Mouse (Mus musculus): Measurements from ENCODE around the gene Lsamp. TPM values are rescaled to one million over a fixed set of nuclear protein-coding genes. Genes with fewer than 3 reads are reported as not detected.

The Lsamp gene
- polyA plus RNA-seq, 1 experiment from 2014 or later: 2.1 TPM

DNA sequence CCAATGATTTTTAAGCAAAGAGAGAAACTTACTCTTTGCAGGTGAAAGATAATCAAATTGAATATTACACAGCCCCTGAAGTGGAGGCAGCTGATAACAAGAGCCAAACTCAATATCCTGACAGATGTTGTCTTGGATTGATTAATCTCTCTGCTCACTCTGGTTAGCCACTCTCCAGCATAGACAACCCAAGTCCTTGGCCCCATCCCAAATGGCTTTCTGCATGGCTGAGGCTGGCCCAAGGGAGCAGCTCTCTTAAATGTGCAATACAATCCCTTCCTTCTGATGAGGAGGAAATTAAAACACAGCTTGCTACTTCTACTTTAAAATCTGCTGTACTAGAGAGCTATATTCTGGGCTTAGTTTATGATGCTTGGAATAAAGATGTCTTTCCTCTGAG lies 1572.9 kb downstream of the Lsamp start:
- no peak overlapping the region for H3K27ac ChIP-seq (replicated peaks in 1 of 2; ENCODE audit: control insufficient read depth in 1 of 2, insufficient read depth in 1 of 2, low read depth in 2 of 2, low read length in 2 of 2)
- ATAC-seq (ENCODE audit: insufficient number of reproducible peaks, insufficient read depth, low FRiP score, low read depth): no peak
- H3K36me3 ChIP-seq (ENCODE audit: control insufficient read depth, insufficient read depth, low read length): no peaks in the 10 kb centered on the region
- H3K4me3 ChIP-seq (ENCODE audit: control insufficient read depth in 1 of 2, insufficient read depth in 1 of 2, low read depth in 1 of 2, low read length in 2 of 2): no peak overlapping the region
- no peaks in the 10 kb centered on the region for H3K9me3 ChIP-seq (ENCODE audit: control insufficient read depth, low read length)
- H3K9ac ChIP-seq (ENCODE audit: low read length): no peak overlapping the region
- H3K4me1 ChIP-seq (ENCODE audit: control insufficient read depth in 2 of 2, insufficient read depth in 2 of 2, low read length in 2 of 2): no peaks in the 10 kb centered on the region
- no peak overlapping the region for H3K4me2 ChIP-seq (ENCODE audit: low read length)
- no peaks in the 10 kb centered on the region for H3K27me3 ChIP-seq (ENCODE audit: control insufficient read depth, insufficient read depth, low read length)

DNA sequence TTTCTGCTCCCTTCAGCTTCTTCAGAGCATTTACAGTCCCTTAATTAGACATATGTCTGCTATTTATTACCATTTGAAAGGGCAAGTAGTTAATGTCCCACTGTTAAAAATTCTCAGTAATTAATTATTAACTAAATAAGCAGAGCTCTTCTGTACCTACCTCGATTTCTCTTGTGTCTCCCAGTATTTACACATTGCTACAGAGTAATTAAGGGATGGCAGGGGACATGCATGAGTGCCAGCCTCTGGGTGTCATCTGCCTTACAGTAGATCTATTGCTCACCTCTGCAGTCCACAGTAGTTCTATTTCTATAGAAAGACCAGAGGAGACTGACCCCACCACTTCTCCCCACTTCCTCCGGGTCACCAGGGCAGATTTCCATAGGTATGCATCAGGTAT lies 1581.1 kb downstream of the Lsamp start:
- no peak overlapping the region for H3K27ac ChIP-seq (replicated peaks in 1 of 2; ENCODE audit: control insufficient read depth in 1 of 2, insufficient read depth in 1 of 2, low read depth in 2 of 2, low read length in 2 of 2)
- no peaks in the 10 kb centered on the region for H3K36me3 ChIP-seq (ENCODE audit: control insufficient read depth, insufficient read depth, low read length)
- no peaks in the 10 kb centered on the region for H3K27me3 ChIP-seq (ENCODE audit: control insufficient read depth, insufficient read depth, low read length)
- no peak overlapping the region for H3K4me3 ChIP-seq (ENCODE audit: control insufficient read depth in 1 of 2, insufficient read depth in 1 of 2, low read depth in 1 of 2, low read length in 2 of 2)
- H3K4me2 ChIP-seq (ENCODE audit: low read length): no peak overlapping the region
- no peaks in the 10 kb centered on the region for H3K9me3 ChIP-seq (ENCODE audit: control insufficient read depth, low read length)
- no peak for ATAC-seq (ENCODE audit: insufficient number of reproducible peaks, insufficient read depth, low FRiP score, low read depth)
- H3K4me1 ChIP-seq (ENCODE audit: control insufficient read depth in 2 of 2, insufficient read depth in 2 of 2, low read length in 2 of 2): no peaks in the 10 kb centered on the region
- H3K9ac ChIP-seq (ENCODE audit: low read length): no peak overlapping the region
- 43% methylated on average over 2 of the region's 2 CpGs for WGBS

DNA sequence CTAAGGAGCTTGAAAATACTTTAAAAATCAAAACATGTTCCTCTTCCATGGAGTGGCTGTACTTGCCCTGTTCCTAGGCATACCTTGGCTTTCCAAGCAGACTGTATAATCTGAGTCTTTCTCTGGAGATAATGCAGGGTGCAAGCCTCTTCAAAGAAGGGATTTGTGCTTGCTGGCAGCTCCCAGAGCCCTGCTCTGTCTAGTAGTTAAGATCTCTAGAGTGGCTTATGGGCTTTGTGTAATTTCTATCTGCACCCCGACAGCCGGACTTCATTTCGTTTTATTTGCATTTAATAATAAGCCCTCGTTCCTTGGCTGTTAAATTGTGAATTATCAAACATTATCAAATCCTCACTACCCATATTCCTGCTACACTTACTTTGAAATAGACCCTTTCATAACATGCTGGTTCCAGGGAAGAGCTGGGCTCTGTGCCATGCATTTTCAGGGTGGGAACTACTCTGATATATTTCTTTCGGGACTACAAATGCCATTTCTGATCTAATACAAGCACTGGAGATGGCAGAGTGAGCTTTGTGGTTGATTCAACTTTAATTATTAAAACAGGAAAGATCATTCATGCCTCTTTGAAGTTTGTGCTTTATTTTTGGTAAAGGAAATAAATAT lies 1604.6 kb downstream of the Lsamp start:
- no peak for ATAC-seq (ENCODE audit: insufficient number of reproducible peaks, insufficient read depth, low FRiP score, low read depth)
- no peaks in the 10 kb centered on the region for H3K27me3 ChIP-seq (ENCODE audit: control insufficient read depth, insufficient read depth, low read length)
- H3K36me3 ChIP-seq (ENCODE audit: control insufficient read depth, insufficient read depth, low read length): no peaks in the 10 kb centered on the region
- no peak overlapping the region for H3K4me2 ChIP-seq (ENCODE audit: low read length)
- no peak overlapping the region for H3K4me3 ChIP-seq (ENCODE audit: control insufficient read depth in 1 of 2, insufficient read depth in 1 of 2, low read depth in 1 of 2, low read length in 2 of 2)
- no peaks in the 10 kb centered on the region for H3K4me1 ChIP-seq (ENCODE audit: control insufficient read depth in 2 of 2, insufficient read depth in 2 of 2, low read length in 2 of 2)
- no peak overlapping the region for H3K27ac ChIP-seq (replicated peaks in 1 of 2; ENCODE audit: control insufficient read depth in 1 of 2, insufficient read depth in 1 of 2, low read depth in 2 of 2, low read length in 2 of 2)
- no peak overlapping the region for H3K9ac ChIP-seq (ENCODE audit: low read length)
- WGBS: 59% methylated on average over 5 of the region's 5 CpGs
- no peaks in the 10 kb centered on the region for H3K9me3 ChIP-seq (ENCODE audit: control insufficient read depth, low read length)

DNA sequence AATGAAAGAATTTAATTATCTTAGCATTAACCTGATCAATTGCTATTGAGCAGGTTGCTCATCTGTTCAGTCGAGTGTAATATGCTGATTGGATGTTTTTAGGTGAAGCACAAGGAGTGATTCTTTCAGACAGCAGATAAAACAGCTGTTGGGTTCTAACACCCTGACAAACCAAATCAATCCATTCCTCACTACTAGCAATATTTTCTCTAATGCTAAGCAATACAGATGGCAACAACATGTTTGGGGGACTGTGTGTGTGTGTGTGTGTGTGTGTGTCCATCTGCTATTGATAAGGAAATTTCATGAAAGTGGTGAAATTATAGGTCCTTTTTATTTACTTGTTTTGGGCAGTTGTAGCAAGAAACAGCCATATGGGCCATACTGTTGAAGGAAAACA lies 1628.1 kb downstream of the Lsamp start:
- no peaks in the 10 kb centered on the region for H3K36me3 ChIP-seq (ENCODE audit: control insufficient read depth, insufficient read depth, low read length)
- no peaks in the 10 kb centered on the region for H3K4me1 ChIP-seq (ENCODE audit: control insufficient read depth in 2 of 2, insufficient read depth in 2 of 2, low read length in 2 of 2)
- no peak for ATAC-seq (ENCODE audit: insufficient number of reproducible peaks, insufficient read depth, low FRiP score, low read depth)
- H3K9me3 ChIP-seq (ENCODE audit: control insufficient read depth, low read length): no peaks in the 10 kb centered on the region
- no peaks in the 10 kb centered on the region for H3K27me3 ChIP-seq (ENCODE audit: control insufficient read depth, insufficient read depth, low read length)
- 56% methylated on average over 1 of the region's 1 CpGs for WGBS
- H3K4me3 ChIP-seq (ENCODE audit: control insufficient read depth in 1 of 2, insufficient read depth in 1 of 2, low read depth in 1 of 2, low read length in 2 of 2): no peak overlapping the region
- H3K9ac ChIP-seq (ENCODE audit: low read length): no peak overlapping the region
- no peak overlapping the region for H3K4me2 ChIP-seq (ENCODE audit: low read length)
- H3K27ac ChIP-seq (replicated peaks in 1 of 2; ENCODE audit: control insufficient read depth in 1 of 2, insufficient read depth in 1 of 2, low read depth in 2 of 2, low read length in 2 of 2): no peak overlapping the region

DNA sequence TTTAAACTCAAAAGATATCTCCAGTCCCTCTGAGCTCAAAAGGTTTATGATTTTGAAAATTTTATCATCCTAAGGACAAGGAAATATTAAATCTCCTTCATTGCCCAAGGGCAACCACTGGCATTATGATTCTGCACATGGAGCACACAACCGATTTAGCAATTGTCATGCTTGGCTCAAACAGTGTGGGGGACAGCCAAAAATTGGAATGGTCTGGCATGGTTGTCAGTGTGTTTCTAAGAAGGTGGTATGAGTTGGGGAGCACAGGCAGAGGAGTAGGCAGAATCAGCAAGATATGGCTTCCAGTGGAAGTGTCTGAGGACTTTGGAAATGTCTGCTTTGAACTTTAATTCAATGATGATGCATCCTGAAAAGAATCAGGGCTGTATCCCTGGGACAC lies 1639.7 kb downstream of the Lsamp start:
- Histone ChIP-seq H3K9ac (ENCODE audit: low read length) (no peak overlapping the region), H3K27ac (replicated peaks in 1 of 2; ENCODE audit: control insufficient read depth in 1 of 2, insufficient read depth in 1 of 2, low read depth in 2 of 2, low read length in 2 of 2) (no peak overlapping the region), H3K4me1 (ENCODE audit: control insufficient read depth in 2 of 2, insufficient read depth in 2 of 2, low read length in 2 of 2) (no peaks in the 10 kb centered on the region), H3K36me3 (ENCODE audit: control insufficient read depth, insufficient read depth, low read length) (no peaks in the 10 kb centered on the region), H3K4me2 (ENCODE audit: low read length) (no peak overlapping the region), H3K4me3 (ENCODE audit: control insufficient read depth in 1 of 2, insufficient read depth in 1 of 2, low read depth in 1 of 2, low read length in 2 of 2) (no peak overlapping the region), H3K27me3 (ENCODE audit: control insufficient read depth, insufficient read depth, low read length) (no peaks in the 10 kb centered on the region), H3K9me3 (ENCODE audit: control insufficient read depth, low read length) (no peaks in the 10 kb centered on the region)
- no peak for ATAC-seq (ENCODE audit: insufficient number of reproducible peaks, insufficient read depth, low FRiP score, low read depth)
- WGBS: 76% methylated on average over 1 of the region's 1 CpGs

DNA sequence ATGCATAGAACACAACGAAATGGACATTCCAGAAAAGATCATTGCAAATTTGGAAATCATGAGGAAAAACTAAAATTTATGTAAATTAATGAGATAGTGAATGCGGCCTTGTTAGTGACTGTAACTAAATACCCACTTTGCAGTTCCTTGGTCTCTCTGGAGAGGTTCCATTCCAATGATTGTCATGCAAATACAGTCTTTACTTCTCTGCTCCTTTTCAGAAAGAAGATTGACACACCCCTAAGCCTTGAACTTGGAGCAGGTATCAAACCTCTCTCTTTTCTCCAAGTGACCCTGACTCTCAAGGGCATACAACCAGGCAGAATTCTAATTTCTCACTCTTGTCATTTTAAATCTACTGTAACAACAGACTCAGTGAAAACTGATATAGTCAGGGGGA lies 1649.7 kb downstream of the Lsamp start:
- 55% methylated on average over 2 of the region's 2 CpGs for WGBS
- no peak overlapping the region for H3K4me3 ChIP-seq (ENCODE audit: control insufficient read depth in 1 of 2, insufficient read depth in 1 of 2, low read depth in 1 of 2, low read length in 2 of 2)
- no peak for ATAC-seq (ENCODE audit: insufficient number of reproducible peaks, insufficient read depth, low FRiP score, low read depth)
- H3K4me2 ChIP-seq (ENCODE audit: low read length): no peak overlapping the region
- H3K27me3 ChIP-seq (ENCODE audit: control insufficient read depth, insufficient read depth, low read length): no peaks in the 10 kb centered on the region
- H3K4me1 ChIP-seq (ENCODE audit: control insufficient read depth in 2 of 2, insufficient read depth in 2 of 2, low read length in 2 of 2): no peaks in the 10 kb centered on the region
- no peak overlapping the region for H3K9ac ChIP-seq (ENCODE audit: low read length)
- no peak overlapping the region for H3K27ac ChIP-seq (replicated peaks in 1 of 2; ENCODE audit: control insufficient read depth in 1 of 2, insufficient read depth in 1 of 2, low read depth in 2 of 2, low read length in 2 of 2)
- no peaks in the 10 kb centered on the region for H3K36me3 ChIP-seq (ENCODE audit: control insufficient read depth, insufficient read depth, low read length)
- H3K9me3 ChIP-seq (ENCODE audit: control insufficient read depth, low read length): no peaks in the 10 kb centered on the region

DNA sequence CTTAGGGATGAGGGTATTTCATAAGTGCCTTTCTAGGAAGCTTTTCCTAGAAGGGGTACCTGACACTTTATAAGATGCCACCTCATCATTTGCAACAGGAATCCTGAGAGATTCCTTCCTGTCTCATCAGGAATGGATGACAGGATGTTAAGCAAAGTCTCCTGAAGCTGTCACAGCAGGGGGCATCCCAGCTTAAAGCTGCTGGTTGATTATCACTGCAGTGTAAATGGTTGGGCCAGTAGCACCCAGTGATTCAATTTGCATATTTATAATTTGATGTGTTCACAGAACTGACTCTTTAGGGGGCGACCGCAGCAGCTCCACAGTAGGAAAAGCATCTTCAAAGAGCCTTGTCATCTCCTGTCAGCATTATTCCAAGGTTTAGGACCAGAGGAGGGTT lies 1656.7 kb downstream of the Lsamp start:
- Histone ChIP-seq H3K27ac (replicated peaks in 1 of 2; ENCODE audit: control insufficient read depth in 1 of 2, insufficient read depth in 1 of 2, low read depth in 2 of 2, low read length in 2 of 2) (no peak overlapping the region), H3K4me2 (ENCODE audit: low read length) (no peak overlapping the region), H3K4me3 (ENCODE audit: control insufficient read depth in 1 of 2, insufficient read depth in 1 of 2, low read depth in 1 of 2, low read length in 2 of 2) (no peak overlapping the region), H3K36me3 (ENCODE audit: control insufficient read depth, insufficient read depth, low read length) (no peaks in the 10 kb centered on the region), H3K9ac (ENCODE audit: low read length) (no peak overlapping the region), H3K9me3 (ENCODE audit: control insufficient read depth, low read length) (no peaks in the 10 kb centered on the region), H3K4me1 (ENCODE audit: control insufficient read depth in 2 of 2, insufficient read depth in 2 of 2, low read length in 2 of 2) (no peaks in the 10 kb centered on the region), H3K27me3 (ENCODE audit: control insufficient read depth, insufficient read depth, low read length) (no peaks in the 10 kb centered on the region)
- 30% methylated on average over 2 of the region's 2 CpGs for WGBS
- ATAC-seq (ENCODE audit: insufficient number of reproducible peaks, insufficient read depth, low FRiP score, low read depth): no peak

DNA sequence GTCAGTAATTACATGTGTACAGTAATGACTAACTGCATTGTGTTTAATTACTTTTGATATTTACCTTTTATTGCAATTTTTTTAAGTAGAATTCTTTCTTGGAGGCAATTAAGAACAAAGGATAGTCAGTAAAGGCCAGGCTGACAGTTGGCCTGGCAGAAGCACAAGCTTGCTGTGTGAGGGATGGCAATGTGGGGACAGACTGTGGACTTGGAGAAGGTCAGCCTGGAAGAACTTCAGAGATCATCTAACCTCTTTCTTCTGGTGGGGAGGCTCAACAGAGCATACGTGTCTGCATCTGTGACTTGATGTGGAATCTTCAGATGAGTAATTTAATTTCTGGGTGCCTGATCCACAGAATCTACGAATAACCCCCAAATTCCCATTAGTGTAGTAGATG lies 1669.1 kb downstream of the Lsamp start:
- Histone ChIP-seq H3K9ac (ENCODE audit: low read length) (no peak overlapping the region), H3K9me3 (ENCODE audit: control insufficient read depth, low read length) (no peaks in the 10 kb centered on the region), H3K27ac (replicated peaks in 1 of 2; ENCODE audit: control insufficient read depth in 1 of 2, insufficient read depth in 1 of 2, low read depth in 2 of 2, low read length in 2 of 2) (no peak overlapping the region), H3K4me2 (ENCODE audit: low read length) (no peak overlapping the region), H3K27me3 (ENCODE audit: control insufficient read depth, insufficient read depth, low read length) (no peaks in the 10 kb centered on the region), H3K36me3 (ENCODE audit: control insufficient read depth, insufficient read depth, low read length) (no peaks in the 10 kb centered on the region), H3K4me1 (ENCODE audit: control insufficient read depth in 2 of 2, insufficient read depth in 2 of 2, low read length in 2 of 2) (no peaks in the 10 kb centered on the region), H3K4me3 (ENCODE audit: control insufficient read depth in 1 of 2, insufficient read depth in 1 of 2, low read depth in 1 of 2, low read length in 2 of 2) (no peak overlapping the region)
- ATAC-seq (ENCODE audit: insufficient number of reproducible peaks, insufficient read depth, low FRiP score, low read depth): no peak
- WGBS: 74% methylated on average over 2 of the region's 2 CpGs

Data from heart, embryonic 14.5 days (tissue).